Mouse (Mus musculus) gastrocnemius, adult 18-20 months (tissue): ENCODE data around the gene Unc50. TPM values are rescaled to one million over a fixed set of nuclear protein-coding genes. Genes with fewer than 3 reads are reported as not detected.

Experiments
- DNase-seq: peaks from one replicate; pipeline ENCODE4 v3.0.0; 2021; ENCODE audit warnings: low spot score
- total RNA-seq, 2 experiments: library from RNA; stranded (reverse); gene quantifications; 2 replicates each; pipeline ENCODE4 v1.2.3; 2021

Gene Unc50
- total RNA-seq, 2 experiments from 2014 or later = 13.3 to 18.2 TPM

- no peak for DNase-seq
Observed at GRCm38 (mm10) chr1:37484612-37485011, 54.7 kb downstream of the Unc50 start.

GRCm38 (mm10) chr1:37486439-37486838, 56.5 kb downstream of the Unc50 start:
- DNase-seq = no peak

GRCm38 (mm10) chr1:37486994-37487393, 57.1 kb downstream of the Unc50 start:
- no peak for DNase-seq

- DNase-seq = no peak
Observed at GRCm38 (mm10) chr1:37488531-37488930, 58.6 kb downstream of the Unc50 start.

Other genes with a start within 250 kb of the Unc50 start
- gene Cnga3, start 215.7 kb upstream of the Unc50 start, total RNA-seq = under 1 TPM; 0.34 to 0.38 TPM
- gene Inpp4a, start 130.3 kb upstream of the Unc50 start, total RNA-seq = 10 to 100 TPM; 18.8 to 19.2 TPM
- 10 to 100 TPM; 90.6 to 92.3 TPM for gene Coa5, start within 50 bp of the Unc50 start, total RNA-seq
- gene Mgat4a, start 110.9 kb downstream of the Unc50 start, total RNA-seq = 1 to 10 TPM; 4.8 to 8.7 TPM